Mouse (Mus musculus) ovary, postnatal 14 days (tissue): ENCODE measurements at regions not wholly inside any gene's neighbourhood (a gene's known extent, or its start where the extent isn't known, plus 50 kb on each side); places are given as distances from the start of the nearest gene placed in this dataset.

Experiments
- DNase-seq: peaks from one replicate; pipeline ENCODE4 v3.0.0; 2022; ENCODE audit warnings: low spot score

GRCm38 (mm10) chr8:92065554-92066239 lies 263.8 kb upstream of the Irx3 start:
- no peak for DNase-seq

GRCm38 (mm10) chr8:92064971-92065370 lies 263.1 kb upstream of the Irx3 start:
- no peak for DNase-seq

- no peak for DNase-seq
These were observed 262.4 kb upstream of the Irx3 start for GRCm38 (mm10) chr8:92064175-92064821.

- no peak for DNase-seq
These were observed 261.5 kb upstream of the Irx3 start for GRCm38 (mm10) chr8:92063333-92063732.

- no peak for DNase-seq
These were observed 257.6 kb upstream of the Irx3 start for GRCm38 (mm10) chr8:92059471-92059870.

GRCm38 (mm10) chr8:92058953-92059352 lies 257.1 kb upstream of the Irx3 start:
- DNase-seq = no peak

- DNase-seq = no peak
These were observed 256.0 kb upstream of the Irx3 start for GRCm38 (mm10) chr8:92057857-92058256.

- DNase-seq = no peak
These were observed 253.7 kb upstream of the Irx3 start for GRCm38 (mm10) chr8:92055590-92055989.

GRCm38 (mm10) chr8:92044695-92045094 lies 242.8 kb upstream of the Irx3 start:
- no peak for DNase-seq

GRCm38 (mm10) chr8:92042951-92043350 lies 241.1 kb upstream of the Irx3 start:
- DNase-seq = no peak

- no peak for DNase-seq
These were observed 228.1 kb upstream of the Irx3 start for GRCm38 (mm10) chr8:92029954-92030353.

- DNase-seq = no peak
These were observed 227.6 kb upstream of the Irx3 start for GRCm38 (mm10) chr8:92029516-92029915.

GRCm38 (mm10) chr8:92028308-92028707 lies 226.4 kb upstream of the Irx3 start:
- no peak for DNase-seq

GRCm38 (mm10) chr8:92024133-92024532 lies 222.3 kb upstream of the Irx3 start:
- no peak for DNase-seq

GRCm38 (mm10) chr8:92021521-92021920 lies 219.7 kb upstream of the Irx3 start:
- no peak for DNase-seq

GRCm38 (mm10) chr8:92014704-92015103 lies 212.8 kb upstream of the Irx3 start:
- DNase-seq = no peak

GRCm38 (mm10) chr8:92013183-92013582 lies 211.3 kb upstream of the Irx3 start:
- DNase-seq = no peak

GRCm38 (mm10) chr8:92010412-92010811 lies 208.5 kb upstream of the Irx3 start:
- no peak for DNase-seq

- DNase-seq = no peak
These were observed 207.0 kb upstream of the Irx3 start for GRCm38 (mm10) chr8:92008616-92009610.

GRCm38 (mm10) chr8:92005091-92005490 lies 203.2 kb upstream of the Irx3 start:
- DNase-seq = no peak

- DNase-seq = no peak
These were observed 202.7 kb upstream of the Irx3 start for GRCm38 (mm10) chr8:92004532-92004931.

- DNase-seq = no peak
These were observed 198.5 kb upstream of the Irx3 start for GRCm38 (mm10) chr8:92000368-92000767.

GRCm38 (mm10) chr8:91999661-92000060 lies 197.8 kb upstream of the Irx3 start:
- DNase-seq = no peak
